Mouse (Mus musculus) CD4-positive helper T cell, adult 2 months (primary cell): ENCODE data around the gene Msx1.
"Not testable (repeated sequence)": the region's sequence is repeated elsewhere in the genome, so short reads cannot be mapped to it uniquely, and the experiment has no call there.

Experiments
- DNase-seq: peaks from one replicate; pipeline ENCODE4 v3.0.0-alpha.2; 2012; ENCODE audit warnings: low read depth, missing footprints, low spot score

Msx1 gene

GRCm38 (mm10) chr5:37824461-37824795 lies at the start of gene Msx1:
Gene Msx1 (minus strand): TSS chr5:37824583.
- no peak for DNase-seq

DNA sequence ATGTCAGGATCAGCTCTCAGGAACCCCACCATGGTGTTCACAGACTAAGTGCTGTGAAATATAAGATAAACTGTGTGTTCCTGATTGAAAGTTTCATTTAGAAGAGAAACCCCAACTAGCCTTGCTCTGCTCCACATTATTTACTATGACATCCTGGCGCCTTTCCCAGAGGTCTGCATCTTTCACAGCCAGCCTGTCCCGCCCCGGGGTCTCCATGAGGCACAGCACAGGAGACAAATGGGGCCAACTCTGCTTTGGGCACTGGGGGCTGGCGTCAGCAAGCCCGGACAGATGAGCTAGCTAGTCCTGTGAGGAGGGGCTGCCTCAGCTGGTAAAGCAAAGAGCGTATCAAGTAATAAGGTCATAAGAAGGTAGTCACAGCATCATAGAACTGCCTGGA lies 41.1 kb upstream of the Msx1 start:
- DNase-seq: no peak

DNA sequence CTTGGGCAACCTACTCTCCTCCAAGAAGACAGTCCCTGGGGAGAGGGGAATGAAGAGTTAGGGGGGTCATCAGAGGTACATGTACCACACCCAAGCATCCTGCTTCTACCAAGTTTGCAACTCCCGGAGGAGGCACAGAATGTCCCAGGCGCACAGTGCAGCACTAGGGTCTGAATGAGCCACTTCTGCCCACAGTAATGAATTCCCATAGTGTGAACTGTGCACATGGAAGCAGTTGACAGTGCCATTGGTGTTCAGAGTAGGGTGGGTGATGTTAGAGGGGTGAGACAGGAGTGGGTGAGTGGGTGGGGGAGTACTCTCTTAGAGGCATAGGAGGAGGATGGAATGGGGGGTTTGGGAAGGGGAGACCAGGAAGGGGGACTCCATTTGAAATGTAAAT lies 39.9 kb upstream of the Msx1 start:
- DNase-seq: no peak

DNA sequence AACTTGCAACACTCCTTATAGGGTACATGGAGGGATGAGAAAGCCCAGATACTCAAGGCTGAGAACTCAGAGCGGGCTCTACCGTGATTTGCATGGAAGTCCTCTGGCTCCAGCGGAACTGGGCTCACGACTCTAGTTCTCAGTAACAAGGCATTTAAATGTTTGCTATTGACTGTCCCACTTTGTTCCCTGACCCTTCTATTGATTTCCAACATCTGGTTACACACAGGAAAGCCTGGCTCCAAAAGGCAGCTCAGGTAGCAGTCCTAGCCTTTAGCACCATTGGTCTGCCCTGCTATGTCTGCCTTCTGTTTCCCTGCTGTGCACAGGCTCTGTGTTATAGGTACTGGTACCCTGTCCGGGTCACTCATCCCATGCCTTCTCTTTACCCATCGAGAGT lies 36.5 kb upstream of the Msx1 start:
- DNase-seq: no peak

DNA sequence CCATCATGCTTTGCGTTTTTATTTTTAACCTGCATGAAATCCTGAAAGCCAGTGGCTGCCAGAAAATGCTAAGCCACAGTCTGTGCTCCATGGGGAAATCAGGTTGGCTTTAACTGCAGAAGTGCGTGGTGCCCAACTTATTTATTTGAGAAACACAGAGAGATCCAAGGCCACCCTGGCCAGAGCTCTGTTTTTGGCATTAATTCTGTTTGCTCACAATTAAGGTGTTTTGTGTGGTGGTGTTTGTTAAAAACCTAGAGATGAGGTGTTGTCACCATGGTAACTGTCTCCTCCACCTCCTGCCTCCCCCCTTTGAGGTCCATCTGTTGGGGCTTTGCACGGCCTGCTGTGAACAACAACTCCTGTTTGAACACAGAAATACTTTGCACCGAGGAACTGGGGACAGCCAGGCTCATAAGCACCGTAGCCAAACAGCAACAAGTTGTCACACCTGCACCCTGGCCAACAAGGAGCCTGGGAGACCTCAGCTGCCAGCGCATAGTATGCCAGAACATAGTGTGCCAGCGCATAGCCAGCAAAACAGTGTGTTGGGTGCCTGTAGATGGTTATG lies 35.9 kb upstream of the Msx1 start:
- DNase-seq: no peak

DNA sequence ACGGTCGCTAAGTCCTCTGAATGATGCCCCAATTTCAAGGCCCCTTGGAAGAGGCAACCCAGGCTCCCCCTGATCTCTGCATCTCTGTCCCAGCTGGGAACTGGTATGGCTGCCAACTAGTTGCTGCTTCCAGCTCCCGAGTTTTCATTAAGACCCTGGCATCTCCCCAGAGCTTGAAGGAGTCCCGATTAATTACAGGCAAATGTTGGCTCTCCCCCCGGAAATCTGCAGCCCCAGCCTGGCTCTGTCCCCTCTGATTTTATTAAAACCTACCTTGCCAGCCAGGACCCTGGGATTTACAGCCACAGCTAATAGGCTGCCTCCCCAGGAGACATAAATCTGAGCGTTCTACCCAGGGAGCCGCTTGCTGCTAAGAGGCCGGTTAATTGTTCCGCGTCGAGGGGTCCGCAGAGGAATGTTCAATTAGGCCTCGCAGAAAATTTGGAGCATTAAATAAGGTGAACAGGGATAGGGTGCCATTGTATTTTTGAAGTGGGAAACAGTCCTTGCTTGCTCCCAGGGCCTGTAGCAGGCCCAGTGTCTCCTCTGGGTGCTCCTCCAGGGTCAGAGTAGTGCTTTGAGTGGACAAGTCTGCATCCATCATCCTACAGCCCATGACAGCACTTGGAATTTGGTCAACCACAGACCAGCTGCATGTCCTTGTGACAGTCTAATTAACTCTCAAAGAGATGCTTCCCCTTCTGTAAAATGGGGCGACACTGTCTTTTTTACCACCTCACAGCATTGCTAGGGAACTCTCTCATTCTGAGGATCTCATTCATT lies 33.6 kb upstream of the Msx1 start:
- no peak for DNase-seq

DNA sequence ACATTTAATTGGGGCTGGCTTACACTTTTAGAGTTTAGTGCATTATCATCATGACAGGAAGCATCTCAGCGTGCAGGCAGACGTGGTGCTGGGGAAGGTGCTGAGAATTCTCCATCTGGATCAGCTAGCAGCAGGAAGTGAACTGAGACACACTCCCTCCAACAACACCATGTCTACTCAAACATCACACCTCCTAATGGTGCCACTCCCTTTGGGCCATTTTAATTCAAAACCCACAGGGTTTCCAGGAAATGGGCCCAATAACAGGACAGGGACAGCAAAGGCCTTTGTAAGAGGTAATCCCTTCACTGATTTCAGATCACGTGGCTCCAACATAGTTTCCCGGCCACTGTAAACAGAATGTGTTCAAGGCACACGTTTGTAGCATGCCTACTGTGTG lies 31.7 kb upstream of the Msx1 start:
- DNase-seq: no peak

DNA sequence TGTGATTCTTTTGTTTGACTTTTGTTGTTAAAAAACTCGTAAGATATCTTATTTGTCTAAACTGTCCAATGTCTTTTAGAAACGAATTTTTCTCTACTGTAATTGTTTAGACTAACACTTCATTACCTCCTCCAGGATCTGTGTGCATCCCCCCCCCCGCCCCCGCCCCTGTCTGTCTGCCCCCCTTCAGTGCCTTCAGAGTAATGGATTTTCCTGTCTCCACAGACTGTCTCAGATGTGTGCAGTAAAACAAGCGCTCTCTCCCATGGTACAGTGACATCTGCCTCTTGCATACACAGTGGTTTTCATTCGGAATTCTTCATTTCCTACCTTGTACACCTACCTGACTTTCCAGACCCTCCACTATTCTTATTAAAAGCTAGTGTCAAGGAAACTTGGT lies 29.9 kb upstream of the Msx1 start:
- DNase-seq: no peak

GRCm38 (mm10) chr5:37851305-37851982 lies 27.1 kb upstream of the Msx1 start:
- no peak for DNase-seq

- no peak for DNase-seq
These were observed 24.8 kb upstream of the Msx1 start for GRCm38 (mm10) chr5:37848991-37849719.

DNA sequence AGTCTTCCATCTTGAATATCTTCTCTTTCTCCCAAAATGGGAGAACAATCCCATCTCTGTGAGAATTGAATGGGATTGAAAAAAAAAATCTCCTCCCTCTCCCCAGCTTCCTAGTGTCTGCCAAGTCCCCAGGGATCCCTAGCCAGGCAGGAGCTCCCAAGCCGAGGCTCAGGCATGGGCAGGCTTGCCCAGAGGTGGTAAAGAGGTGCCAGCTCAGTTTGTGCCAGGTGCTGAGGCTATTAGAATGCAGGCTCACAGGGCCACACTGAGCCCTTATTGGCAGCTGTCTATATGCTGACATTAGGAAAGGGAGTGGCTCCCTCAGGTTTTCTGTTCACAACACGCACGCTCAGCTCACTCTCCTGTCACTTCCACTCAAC lies 11.9 kb upstream of the Msx1 start:
- no peak for DNase-seq

DNA sequence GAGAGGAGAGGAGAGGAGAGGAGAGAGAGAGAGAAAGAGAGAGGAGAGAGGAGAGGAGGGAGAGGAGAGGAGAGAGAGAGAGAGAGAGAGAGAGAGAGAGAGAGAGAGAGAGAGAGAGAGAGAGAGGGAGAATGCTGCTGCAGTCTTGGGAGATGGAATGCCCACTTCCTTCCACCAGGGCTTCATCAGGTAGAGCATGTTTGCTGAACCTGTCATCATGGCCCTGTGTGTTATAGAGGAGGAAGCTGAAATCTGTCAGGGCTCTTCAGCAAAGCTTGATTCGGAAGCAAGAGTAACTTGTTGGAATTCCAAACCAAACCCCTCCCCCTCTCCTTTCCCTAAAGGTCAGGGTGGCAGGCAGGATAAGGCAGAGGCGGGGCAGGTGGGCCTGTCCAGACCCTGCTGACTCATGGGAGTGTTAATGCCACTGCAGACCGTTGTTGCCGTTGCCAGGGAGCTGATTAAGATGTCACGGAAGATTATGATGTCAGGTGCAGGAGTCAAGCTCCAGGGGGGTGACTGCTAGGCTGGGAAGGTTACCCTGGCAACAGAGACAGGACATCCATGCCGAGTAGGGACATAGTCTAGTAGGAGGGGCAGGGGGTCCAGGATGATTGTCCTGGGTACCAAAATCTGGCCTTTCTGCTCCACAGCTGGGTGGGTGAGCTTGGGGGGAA lies 11.3 kb upstream of the Msx1 start:
- no peak for DNase-seq

- no peak for DNase-seq
These were observed 8.4 kb upstream of the Msx1 start for GRCm38 (mm10) chr5:37832766-37833165.

DNA sequence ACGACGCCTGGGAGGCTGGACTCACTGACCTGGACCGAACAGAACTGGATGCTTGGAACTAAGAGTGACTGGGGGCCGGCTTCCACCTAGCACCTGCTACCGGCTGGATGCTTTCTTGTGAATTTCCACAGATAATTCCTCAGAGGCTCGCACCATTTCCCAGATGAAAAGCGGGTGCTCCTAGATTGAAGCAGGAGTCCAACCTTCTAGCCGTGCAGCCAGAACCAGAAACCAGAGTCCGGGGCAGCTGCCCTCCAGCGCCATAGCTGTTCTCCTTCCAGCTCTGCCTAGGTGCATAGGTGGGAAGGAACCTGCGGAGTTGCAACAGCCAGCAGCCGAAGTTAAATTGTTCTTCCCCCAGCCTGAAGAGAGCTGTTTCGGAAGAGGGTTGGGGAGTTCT lies 7.6 kb upstream of the Msx1 start:
- DNase-seq: no peak

DNA sequence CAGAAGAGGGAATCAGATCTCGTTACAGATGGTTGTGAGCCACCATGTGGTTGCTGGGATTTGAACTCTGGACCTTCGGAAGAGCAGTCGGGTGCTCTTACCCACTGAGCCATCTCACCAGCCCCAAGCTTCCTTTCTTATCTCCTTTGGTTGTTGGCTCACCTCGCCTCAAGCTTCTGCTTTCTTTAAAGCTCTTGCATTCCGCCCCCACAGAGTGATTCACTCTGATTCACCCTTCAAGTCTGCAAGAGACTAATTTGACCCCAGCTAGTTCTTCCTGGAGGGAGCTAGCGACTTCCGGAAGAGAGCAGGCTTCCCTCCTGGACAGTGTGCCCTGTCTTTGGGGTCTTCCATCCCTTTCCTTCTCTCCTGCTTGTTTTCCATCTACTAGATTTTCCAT lies 6.1 kb upstream of the Msx1 start:
- not testable (repeated sequence) for DNase-seq

GRCm38 (mm10) chr5:37829926-37830325 lies 5.5 kb upstream of the Msx1 start:
- no peak for DNase-seq

GRCm38 (mm10) chr5:37829296-37829670 lies 4.9 kb upstream of the Msx1 start:
- DNase-seq: no peak

DNA sequence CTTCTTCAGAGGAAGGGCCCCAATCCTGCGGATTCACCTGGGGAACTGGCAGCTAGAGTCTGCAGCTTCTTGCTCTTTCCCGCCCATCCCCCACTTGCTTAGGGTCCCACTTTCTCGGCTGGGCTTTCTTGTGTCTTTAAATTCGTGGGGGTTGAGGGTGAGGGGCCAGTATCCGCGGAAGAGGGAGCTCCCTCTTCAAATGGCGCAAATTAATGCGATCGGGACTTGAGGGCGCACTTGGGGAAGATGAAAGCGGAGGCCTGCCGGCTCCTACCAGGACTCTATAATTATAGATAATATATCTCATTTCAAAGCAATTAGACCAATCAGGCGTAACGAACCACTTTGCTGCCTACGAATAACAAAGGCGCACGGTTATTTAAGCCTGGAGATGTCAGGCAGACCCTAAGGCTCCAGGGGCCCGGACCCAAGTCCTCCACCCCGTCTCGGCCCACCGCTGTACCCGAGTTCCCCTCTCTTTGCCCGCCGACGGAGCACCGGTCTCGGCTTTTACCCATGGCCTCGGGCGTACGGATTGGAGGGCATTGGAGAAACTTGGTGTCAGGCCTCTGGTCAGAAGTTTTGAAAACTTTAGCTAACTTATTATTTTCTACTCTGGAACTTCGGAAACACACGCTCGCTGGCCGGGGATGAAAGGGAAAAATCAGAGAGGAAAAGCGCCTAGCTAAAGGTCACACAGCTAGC lies 4.4 kb upstream of the Msx1 start:
- no peak for DNase-seq

DNA sequence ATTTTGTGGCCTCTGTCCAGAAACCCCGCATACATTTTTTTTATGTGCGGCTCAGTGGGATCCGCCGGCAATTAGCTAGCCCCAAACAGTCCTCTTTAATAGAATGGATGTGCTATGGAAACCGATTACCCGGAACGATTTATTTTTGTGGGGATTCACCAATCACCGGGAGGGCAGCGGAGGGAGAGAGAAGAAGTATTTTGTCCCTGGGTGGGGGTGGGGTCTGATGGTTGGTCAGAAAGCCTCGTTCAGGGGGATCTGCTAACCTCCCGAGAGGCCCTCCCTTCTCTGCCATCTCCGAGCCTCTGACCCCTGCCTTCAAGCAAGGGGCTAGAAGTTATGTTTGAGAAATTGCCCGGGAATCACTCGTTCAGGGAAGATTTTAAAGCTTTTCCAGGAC lies 3.6 kb upstream of the Msx1 start:
- no peak for DNase-seq

GRCm38 (mm10) chr5:37827626-37827950 lies 3.2 kb upstream of the Msx1 start:
- DNase-seq: no peak
